Mouse (Mus musculus): ENCODE data around the gene Khk.

Gene Khk

GRCm38 (mm10) chr5:30934725-30935461 lies 13.7 kb downstream of the Khk start:
- DNase-seq (ENCODE audit: low spot score): no peak

GRCm38 (mm10) chr5:30943004-30943403 lies 21.8 kb downstream of the Khk start:
- DNase-seq (ENCODE audit: low spot score): no peak

GRCm38 (mm10) chr5:30944344-30944743 lies 23.1 kb downstream of the Khk start:
- no peak for DNase-seq (ENCODE audit: low spot score)

GRCm38 (mm10) chr5:30944956-30945781 lies 23.9 kb downstream of the Khk start, which contains the start of gene Cgref1:
Cgref1 (minus strand) TSS chr5:30945591.
- DNase-seq (ENCODE audit: low spot score): peak; percentile 53

- no peak for DNase-seq (ENCODE audit: low spot score)
Measured at GRCm38 (mm10) chr5:30948620-30949019, 27.4 kb downstream of the Khk start.

- DNase-seq (ENCODE audit: low spot score): peak; percentile 93
Measured at GRCm38 (mm10) chr5:30949654-30950326, 28.6 kb downstream of the Khk start.

- DNase-seq (ENCODE audit: low spot score): no peak
Measured at GRCm38 (mm10) chr5:30950451-30950850, 29.2 kb downstream of the Khk start.

GRCm38 (mm10) chr5:30950922-30951321 lies 29.7 kb downstream of the Khk start:
- no peak for DNase-seq (ENCODE audit: low spot score)

GRCm38 (mm10) chr5:30951706-30952105 lies 30.5 kb downstream of the Khk start:
- no peak for DNase-seq (ENCODE audit: low spot score)

GRCm38 (mm10) chr5:30952551-30952950 lies 31.3 kb downstream of the Khk start:
- no peak for DNase-seq (ENCODE audit: low spot score)

- DNase-seq (ENCODE audit: low spot score): no peak
Measured at GRCm38 (mm10) chr5:30954065-30954464, 32.8 kb downstream of the Khk start.

- no peak for DNase-seq (ENCODE audit: low spot score)
Measured at GRCm38 (mm10) chr5:30954556-30954955, 33.3 kb downstream of the Khk start.

- DNase-seq (ENCODE audit: low spot score): no peak
Measured at GRCm38 (mm10) chr5:30955751-30956150, 34.5 kb downstream of the Khk start.

- DNase-seq (ENCODE audit: low spot score): no peak
Measured at GRCm38 (mm10) chr5:30957891-30958290, 36.7 kb downstream of the Khk start.

- no peak for DNase-seq (ENCODE audit: low spot score)
Measured at GRCm38 (mm10) chr5:30959198-30959854, 38.1 kb downstream of the Khk start.

- peak; percentile 98 for DNase-seq (ENCODE audit: low spot score)
Measured at GRCm38 (mm10) chr5:30959966-30960501, 38.8 kb downstream of the Khk start, which contains the start of gene Preb. Preb (minus strand) TSS chr5:30960361.

GRCm38 (mm10) chr5:30960814-30961213 lies 39.6 kb downstream of the Khk start:
- DNase-seq (ENCODE audit: low spot score): no peak

GRCm38 (mm10) chr5:30961545-30962505 lies 40.6 kb downstream of the Khk start:
- DNase-seq (ENCODE audit: low spot score): peak; percentile 55

GRCm38 (mm10) chr5:30963916-30964315 lies 42.7 kb downstream of the Khk start:
- no peak for DNase-seq (ENCODE audit: low spot score)

- DNase-seq (ENCODE audit: low spot score): no peak
Measured at GRCm38 (mm10) chr5:30966189-30966588, 45.0 kb downstream of the Khk start.

GRCm38 (mm10) chr5:30968416-30968815 lies 47.2 kb downstream of the Khk start, which contains the start of gene Tcf23:
Tcf23 (plus strand) TSS chr5:30968662.
- DNase-seq (ENCODE audit: low spot score): no peak
